Mouse (Mus musculus) embryo, embryonic 9.5 days (tissue): ENCODE measurements around the gene Kcnn1.
"Not testable (repeated sequence)": the region's sequence is repeated elsewhere in the genome, so short reads cannot be mapped to it uniquely, and the experiment has no call there.

Experiments
- DNase-seq: peaks from one replicate; pipeline ENCODE4 v3.0.0-alpha.2; 2017; ENCODE audit errors: extremely low spot score

The Kcnn1 gene

GRCm38 (mm10) chr8:70843214-70843773 is 19.8 kb downstream of the Kcnn1 start:
- DNase-seq = no peak

DNA sequence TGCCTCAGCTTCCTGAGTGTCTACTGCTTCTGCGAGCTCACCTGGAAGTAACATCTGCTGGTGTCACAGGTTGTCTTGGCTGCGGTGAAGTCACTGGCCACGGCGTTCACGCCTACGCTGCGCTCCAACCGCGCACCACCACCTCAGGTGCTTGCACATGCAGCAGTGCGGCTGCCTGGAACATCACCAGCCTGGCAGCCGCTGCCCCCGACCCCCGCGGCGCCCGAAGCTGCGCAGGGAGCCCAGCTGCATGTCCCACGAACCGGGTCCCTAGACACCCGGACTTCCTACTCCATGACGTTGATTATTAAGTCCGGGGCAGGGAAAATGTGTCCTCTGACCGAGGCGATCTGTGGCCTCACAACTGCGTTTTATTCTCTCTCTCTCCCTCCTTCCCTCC is 20.6 kb downstream of the Kcnn1 start:
- no peak for DNase-seq

- DNase-seq = peak; percentile 92
These were observed 21.6 kb downstream of the Kcnn1 start for GRCm38 (mm10) chr8:70841147-70842072.

DNA sequence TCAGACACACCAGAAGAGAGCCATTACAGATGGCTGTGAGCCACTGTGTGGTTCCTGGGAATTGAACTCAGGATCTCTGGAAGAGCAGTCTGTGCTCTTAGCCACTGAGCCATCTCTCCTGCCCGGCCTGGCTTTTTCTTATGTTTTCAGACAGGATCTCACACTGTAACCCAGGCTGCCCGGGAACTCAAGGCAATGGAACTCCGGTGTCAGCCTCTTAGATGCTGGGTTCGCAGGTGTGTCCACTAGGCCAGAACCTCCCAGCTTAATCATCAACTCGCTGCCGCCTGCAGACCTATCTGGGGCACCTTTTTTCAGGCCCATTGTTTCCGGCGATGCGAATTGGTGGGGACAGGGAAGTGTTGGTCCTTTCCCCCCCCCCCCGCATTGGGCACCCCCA is 22.5 kb downstream of the Kcnn1 start:
- DNase-seq = no peak

- DNase-seq = peak; percentile 99
These were observed 23.4 kb downstream of the Kcnn1 start, which contains the start of gene Arrdc2 for GRCm38 (mm10) chr8:70839408-70840351. Arrdc2 (minus strand) TSS chr8:70839720.

DNA sequence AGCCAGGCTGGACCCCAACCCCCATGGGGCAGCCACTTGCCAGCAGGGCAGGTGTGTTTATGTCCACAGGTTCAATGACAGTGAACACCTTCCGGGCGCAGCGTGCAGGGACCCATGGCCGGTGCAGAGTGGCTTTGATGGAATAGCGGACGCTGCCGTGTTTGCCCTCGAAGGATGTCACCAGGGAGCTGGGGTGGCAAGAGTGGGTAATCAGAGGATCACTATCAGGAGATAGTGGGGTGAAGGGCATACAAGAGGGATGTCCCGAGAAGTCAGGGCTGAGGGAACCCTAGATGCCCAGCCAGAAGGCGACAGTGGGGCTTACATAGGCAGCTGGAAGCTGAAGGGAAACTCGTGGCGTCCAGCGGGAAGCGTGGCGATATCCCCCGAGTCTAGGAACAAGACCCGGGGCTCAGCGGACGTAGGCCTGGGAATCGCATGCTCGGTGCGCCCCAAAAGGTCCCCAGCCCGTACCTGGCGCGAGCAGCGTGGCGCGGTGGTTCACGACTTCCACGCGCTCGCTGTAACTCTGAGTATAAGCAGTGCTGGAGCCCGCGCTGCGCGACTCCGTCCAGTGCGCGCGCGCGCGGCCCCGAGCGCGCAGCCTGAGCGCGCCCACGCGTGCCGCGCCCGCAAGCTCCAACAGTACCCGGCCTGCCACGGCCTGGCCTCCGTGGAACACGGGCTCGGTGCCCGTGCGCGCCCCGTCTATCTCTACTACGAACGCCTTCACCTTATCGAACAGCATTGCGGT is 24.2 kb downstream of the Kcnn1 start:
- DNase-seq = no peak

DNA sequence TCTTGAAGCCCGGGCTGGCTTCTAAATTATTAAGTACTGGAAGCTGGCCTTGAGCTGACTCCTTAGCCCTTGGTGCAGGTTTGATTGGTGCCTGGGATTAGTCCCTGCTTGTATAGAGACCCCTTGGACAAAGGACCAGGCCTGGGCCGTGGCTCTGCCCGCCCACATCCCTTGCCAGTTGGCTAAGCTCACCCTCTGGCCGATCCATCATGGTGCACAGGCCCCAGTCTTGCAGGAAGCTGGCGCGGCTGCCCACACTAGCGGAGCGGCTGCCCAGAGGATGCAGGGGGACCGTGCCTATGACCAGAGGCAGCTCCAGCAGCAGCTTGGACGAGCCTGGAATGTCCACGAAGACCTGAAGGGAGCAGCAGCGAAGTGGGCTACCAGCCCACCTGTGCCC is 26.4 kb downstream of the Kcnn1 start:
- DNase-seq = no peak

DNA sequence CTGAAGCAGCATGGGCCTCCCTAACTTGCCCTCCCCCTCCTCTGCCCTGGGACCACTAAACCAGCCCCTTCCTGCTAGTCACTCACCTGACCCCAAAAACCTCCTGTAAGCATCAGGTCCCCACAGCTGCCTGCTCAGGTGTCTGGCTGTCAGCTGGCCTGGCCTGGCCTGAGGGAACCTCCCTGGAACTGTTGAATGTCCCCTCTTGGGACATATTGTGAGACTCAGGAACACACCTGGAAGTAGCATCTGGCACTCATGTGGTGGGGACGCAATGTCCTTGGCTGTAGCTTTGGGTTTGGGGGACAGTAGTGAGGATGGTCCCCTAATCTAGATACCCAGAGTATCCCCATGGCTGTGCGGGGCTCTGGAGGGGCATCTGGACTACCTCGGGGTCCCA is 29.0 kb downstream of the Kcnn1 start:
- no peak for DNase-seq

GRCm38 (mm10) chr8:70833520-70833919 is 29.5 kb downstream of the Kcnn1 start:
- no peak for DNase-seq

DNA sequence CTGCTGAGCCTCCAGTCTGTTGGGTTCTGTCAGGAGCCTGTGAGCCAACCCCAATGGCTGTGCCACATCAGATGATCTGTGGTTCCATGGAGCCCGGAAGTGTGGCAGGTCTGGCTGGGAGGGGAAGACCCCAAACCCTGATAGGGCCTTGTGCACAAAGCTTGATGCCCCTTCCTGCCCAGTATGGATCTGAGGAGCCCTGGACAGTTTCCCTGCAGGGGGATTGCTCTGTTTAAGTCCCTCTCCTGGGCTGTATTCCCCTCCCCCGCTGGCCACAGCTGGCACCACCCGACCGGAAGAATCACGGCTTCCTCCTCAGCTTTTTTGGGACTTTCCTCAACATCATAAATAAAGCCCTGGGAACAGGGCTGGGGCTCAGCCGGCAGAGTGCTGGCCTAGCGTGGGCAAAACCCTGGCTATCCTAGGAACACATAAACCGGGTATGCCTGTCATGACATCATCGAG is 30.0 kb downstream of the Kcnn1 start:
- no peak for DNase-seq

DNA sequence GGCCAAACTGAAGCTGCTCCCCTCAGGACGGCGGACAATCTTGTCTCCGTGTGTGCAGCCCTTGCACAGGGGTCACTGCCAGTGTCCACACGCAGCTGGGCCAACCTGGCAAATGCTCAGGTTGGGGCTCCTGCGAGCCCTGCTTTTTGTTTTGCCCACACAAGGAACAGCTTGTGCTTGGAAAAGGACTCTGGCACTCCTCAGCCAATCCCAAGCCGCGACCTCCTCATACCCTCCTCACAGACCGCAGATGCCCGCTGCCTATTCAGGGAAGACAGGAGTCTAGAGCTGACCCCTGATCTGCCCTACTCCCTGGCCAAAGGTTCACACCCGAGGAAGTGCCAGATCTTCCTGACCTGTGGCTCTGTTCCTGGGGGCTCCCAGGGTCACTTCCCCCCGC is 30.7 kb downstream of the Kcnn1 start:
- DNase-seq = no peak

GRCm38 (mm10) chr8:70831517-70831916 is 31.5 kb downstream of the Kcnn1 start:
- DNase-seq = no peak

DNA sequence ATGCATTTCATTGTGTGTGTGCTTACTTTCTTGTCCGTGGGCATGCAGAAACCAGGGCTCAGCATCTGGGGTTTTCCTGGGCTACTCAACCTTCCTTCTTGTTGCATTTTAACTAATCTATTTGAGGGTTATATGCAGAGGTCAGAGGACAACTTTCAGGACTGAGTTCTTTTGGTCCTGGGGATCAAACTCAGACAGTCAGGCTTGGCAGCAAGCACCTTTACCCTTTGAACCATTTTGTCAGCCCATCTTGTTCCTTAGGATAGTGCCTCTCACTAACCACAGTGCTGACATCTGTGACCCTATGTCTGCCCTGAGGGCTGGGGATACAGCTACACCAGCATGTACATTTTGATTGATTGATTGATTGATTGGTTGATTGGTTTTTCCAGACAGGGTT is 35.3 kb downstream of the Kcnn1 start:
- no peak for DNase-seq

DNA sequence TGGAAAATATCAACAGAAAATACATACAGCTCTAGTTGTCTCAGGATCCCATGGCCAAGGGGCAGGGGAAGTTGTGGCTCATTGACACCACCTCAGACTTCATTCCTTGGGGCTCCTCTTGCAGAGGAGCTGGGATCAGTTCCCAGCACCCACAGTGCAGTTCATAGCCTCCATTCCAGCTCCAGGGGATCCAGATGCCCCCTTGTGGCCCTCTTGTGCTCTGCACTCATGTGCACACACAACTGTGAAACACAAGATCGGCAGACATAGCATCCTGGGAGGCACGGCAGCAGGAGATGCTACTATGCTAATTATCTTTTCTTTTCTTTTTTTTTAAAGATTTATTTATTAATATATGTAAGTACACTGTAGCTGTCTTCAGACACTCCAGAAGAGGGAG is 36.0 kb downstream of the Kcnn1 start:
- DNase-seq = no peak

GRCm38 (mm10) chr8:70825816-70826215 is 37.2 kb downstream of the Kcnn1 start:
- no peak for DNase-seq

- no peak for DNase-seq
These were observed 39.3 kb downstream of the Kcnn1 start for GRCm38 (mm10) chr8:70823802-70824201.

GRCm38 (mm10) chr8:70822594-70822993 is 40.5 kb downstream of the Kcnn1 start:
- DNase-seq = not testable (repeated sequence)

DNA sequence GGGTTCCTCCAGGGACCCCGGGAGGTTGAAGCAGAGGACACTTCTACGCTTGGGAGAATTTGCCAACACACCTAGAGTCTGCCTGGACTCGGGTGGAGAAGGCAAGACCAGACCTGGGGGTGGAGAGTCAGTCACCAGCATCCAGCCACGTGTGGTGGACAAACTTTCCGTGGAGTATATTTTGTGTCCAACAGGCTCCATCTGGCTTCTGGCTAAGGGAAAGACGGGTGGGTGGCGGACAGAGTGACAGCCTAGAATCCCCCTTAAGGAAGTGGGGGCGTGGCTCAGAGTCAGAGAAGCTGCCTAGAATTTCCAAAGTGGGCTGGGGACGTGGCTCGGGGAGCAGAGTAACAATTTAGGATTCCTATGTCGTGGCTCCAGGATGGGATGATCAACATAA is 41.1 kb downstream of the Kcnn1 start:
- DNase-seq = no peak

- DNase-seq = peak; percentile 76
These were observed 41.6 kb downstream of the Kcnn1 start for GRCm38 (mm10) chr8:70821399-70821962.

GRCm38 (mm10) chr8:70820101-70820935 is 42.7 kb downstream of the Kcnn1 start:
- DNase-seq = peak; percentile 84
